8 mouse cellular contexts compared by ENCODE assay signal in the genomic region with DNA sequence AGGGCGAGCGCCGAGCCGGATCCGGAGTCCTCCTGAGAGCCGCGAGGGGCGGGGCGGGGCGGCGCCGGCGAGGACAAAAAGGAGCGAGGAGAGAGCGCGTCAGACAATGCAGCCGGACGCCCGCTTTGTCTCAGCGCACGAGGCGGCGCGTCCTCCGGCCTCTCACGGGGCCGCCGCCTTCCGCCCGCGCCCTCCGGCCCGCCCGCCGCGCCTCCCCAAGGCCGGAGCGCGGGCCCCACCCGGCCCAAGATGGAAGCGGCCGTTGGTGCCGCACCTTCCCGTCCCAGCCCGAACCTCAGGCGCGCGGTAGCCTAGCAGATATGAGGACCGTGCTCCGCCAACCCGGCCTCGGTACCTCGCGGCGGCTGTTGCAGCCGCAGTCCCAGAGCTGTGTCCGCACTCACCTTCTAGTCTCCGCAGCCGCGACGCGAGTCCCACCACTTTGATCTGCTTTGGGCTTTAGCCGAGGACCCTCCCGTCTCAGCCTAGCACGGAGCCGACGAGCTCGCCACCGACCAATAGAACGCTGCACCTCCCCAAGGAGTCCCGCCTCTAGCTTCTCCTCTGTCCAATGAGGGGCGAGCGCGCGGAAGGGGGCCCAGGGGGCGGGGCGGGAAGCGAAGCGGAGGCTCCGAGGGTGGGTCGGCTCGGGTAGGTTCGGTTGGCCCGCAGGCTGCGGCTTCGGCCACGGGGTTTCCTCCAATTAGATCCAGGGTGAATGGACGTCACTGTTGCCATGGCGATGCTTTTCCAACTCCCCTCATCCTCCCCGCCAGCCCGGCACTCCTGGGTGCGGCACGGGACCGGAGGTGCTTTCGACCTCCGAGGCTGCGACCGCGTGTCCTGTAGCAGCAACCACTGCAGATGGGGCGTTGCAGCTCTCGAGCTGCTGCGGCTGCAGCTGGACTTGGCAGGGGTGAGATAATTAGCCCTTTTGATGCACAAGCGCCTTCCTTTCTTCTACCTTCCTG. TPM values are rescaled to one million over a fixed set of nuclear protein-coding genes. Genes with fewer than 3 reads are reported as not detected.
A peak's percentile ranks its signal among the peaks of the same experiment; 100 is the strongest.
DNase-seq lines count a peak whose midpoint lies in the region; ATAC-seq lines count a peak whose summit lies in the region.

A gene (minus strand): TSS at position 538 of the 971 bp plus-strand sequence.

- no peaks in the 10 kb centered on the region for H3K27me3 ChIP-seq in hindbrain, embryonic 12.5 days

- peak; percentile 100 for ATAC-seq in hindbrain, embryonic 12.5 days (ENCODE audit: low FRiP score)

- peak within 1 kb of the TSS; percentile 99 for H3K27ac ChIP-seq in hindbrain, embryonic 12.5 days

- H3K9me3 ChIP-seq in hindbrain, embryonic 12.5 days (replicated peaks) = peaks cover 7% of the 10 kb centered on the region; the same call in 1 of the 2 replicates

- peaks cover 17% of the 10 kb centered on the region for H3K4me1 ChIP-seq in hindbrain, embryonic 12.5 days

- peak within 1 kb of the TSS; percentile 93 for H3K4me3 ChIP-seq in hindbrain, embryonic 12.5 days

- peak within 1 kb of the TSS; percentile 73 for H3K4me2 ChIP-seq in hindbrain, embryonic 12.5 days (replicated peaks)

- peak within 1 kb of the TSS; percentile 96 for H3K9ac ChIP-seq in hindbrain, embryonic 12.5 days

- DNase-seq in NIH3T3 (ENCODE audit: low read depth) = peak; percentile 99
- peak; percentile 99 to 100 for DNase-seq in cerebellum, postnatal 10 days
- peak; percentile 96 to 98 for DNase-seq in frontal cortex, postnatal 10 days (ENCODE audit: low spot score in 2 of 2)
- peak; percentile 95 to 97 for DNase-seq in layer of hippocampus, postnatal 14 days (ENCODE audit: low spot score in 2 of 2)
- DNase-seq in lung, postnatal 14 days = peak; percentile 96
- peak; percentile 93 for DNase-seq in retina, adult 2 months (ENCODE audit: low read depth, low spot score)
- DNase-seq in thymus, postnatal 36 days = peak; percentile 93 to 94

- H3K36me3 ChIP-seq in hindbrain, embryonic 12.5 days = peaks cover 27% of the 10 kb centered on the region

- under 1% methylated on average over 102 of the region's 103 CpGs for WGBS in hindbrain, embryonic 12.5 days

RNA-seq across cellular contexts. Expression of the gene that starts here (rescaled TPM):
- 1,102 and 1,155 TPM in 2 replicates for polyA plus RNA-seq in hindbrain, embryonic 12.5 days (2016; fragmentation: Nextera tagmentation; extraction: Ambion mirVana)
- total RNA-seq in layer of hippocampus, postnatal 14 days (2021) = 100 to 1,000 TPM; 556 to 594 TPM

Comparison
In these comparisons a context has a peak if more than half of its experiments do, and no peak if none do; other contexts are left out.
1. Peak in every context shown above with its lines: DNase-seq, ATAC-seq, H3K4me3 ChIP-seq and H3K27ac ChIP-seq.